Mouse (Mus musculus) adrenal gland, adult 2 months (tissue): ENCODE measurements around the gene Ndufa7. TPM values are rescaled to one million over a fixed set of nuclear protein-coding genes. Genes with fewer than 3 reads are reported as not detected.
"Not testable (repeated sequence)": the region's sequence is repeated elsewhere in the genome, so short reads cannot be mapped to it uniquely, and the experiment has no call there.

Source experiments
- DNase-seq: peaks from one replicate; pipeline ENCODE4 v3.0.0; 2021
- polyA plus RNA-seq: library from polyadenylated mRNA; depleted of rRNA; stranded (reverse); fragments of >200 nt; gene quantifications from 2 replicates; pipeline ENCODE4 v1.2.3, GENCODE M21; 2012
- total RNA-seq, 2 experiments: library from RNA; stranded (reverse); gene quantifications; 2 replicates each; pipeline ENCODE4 v1.2.3; 2021

Ndufa7 gene
- total and polyA plus RNA-seq, 3 experiments, result 507 to 556 (median 539) TPM

DNA sequence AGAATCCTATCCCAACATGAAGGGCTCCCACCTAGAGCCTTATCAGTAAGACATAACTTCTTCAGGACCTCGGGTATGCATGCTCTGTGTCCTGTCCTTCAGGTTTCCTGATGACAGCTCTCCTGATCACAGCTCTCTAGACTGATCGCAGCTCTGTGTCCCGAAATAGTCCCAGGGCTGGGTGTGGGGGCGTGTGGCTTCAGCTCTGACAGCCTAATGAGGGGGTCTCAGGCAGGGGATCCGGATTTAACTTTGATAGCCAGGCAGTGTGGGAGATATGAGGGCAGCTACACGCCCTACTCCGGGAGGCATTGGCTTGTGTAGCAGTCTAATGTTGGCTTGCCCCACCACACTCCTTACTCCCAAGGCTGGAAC, 13.2 kb upstream of the Ndufa7 start:
- peak; percentile 63 for DNase-seq

DNA sequence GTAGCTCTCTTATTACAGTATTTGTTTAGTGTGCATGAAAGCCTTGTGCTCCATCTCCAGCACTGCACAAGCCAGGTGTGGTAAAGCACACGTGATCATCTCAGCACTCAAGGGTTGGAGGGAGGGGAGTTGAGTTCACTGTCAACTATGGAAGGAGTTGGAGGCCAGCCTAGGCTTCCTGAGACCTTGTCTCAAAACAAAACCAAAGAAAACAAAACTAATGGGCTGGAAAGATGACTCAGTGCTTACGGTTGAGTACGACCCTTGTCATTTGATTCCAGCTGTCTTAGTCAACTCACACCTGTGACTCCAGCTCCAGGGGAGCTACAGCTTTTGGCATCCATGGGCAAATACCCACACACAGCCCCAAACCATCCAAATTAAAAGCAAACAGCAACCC, 11.9 kb upstream of the Ndufa7 start:
- peak; percentile 39 for DNase-seq

DNA sequence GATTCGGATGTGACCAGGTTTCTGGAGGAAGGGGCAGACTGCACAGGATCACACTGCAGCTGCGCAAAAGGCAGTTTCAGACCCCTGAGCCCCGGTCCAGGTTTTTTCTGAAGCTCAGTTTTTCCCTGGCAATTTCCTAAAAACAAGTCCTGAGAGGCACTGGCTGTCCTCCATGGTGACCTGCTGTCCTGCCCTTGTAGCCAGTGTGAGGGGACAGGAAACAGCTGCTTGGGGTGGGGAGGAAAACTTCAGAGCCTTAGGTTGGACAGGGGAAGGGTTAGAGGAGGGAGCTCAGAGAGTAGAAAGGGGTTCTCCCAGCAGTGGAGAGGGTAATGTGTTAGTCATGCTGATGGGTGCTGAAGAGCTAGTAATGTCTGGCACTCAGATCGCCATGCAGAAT, 11.4 kb upstream of the Ndufa7 start:
- peak; percentile 65 for DNase-seq

DNA sequence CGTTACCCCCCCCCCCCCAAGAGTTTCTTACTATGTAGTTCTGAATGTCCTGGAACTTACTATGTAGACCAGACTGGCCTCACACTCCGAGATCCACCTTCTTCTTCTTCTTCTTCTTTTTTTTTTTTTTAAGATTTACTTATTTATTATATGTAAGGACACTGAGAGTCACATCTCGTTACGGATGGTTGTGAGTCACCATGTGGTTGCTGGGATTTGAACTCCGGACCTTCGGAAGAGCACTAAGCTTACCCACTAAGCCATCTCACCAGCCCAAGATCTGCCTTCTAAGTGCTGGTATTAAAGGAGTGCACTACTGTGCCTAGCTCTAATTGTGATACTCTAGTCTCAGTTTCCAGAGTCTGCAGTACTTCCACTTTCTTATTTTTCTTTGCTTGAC, 9.0 kb upstream of the Ndufa7 start:
- DNase-seq, result no peak

DNA sequence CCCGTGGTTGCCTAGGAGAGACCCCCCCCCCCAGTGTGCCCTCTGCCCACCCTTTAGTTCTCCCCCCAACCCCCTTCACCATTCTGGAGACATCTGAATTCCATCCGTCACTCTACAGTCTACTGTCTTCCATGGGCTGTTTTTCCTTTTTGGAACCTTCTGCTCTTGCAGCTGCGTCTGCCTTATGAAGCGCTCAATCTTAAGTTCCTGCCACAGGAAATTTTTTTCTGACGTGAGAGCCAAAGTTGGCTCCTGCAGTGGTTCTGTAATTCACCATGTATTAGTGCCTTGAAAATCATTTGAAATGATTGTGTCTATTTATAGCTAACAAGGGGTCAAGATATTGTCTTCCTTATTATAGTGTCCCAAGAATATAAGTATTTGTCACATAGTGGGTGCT, 7.8 kb upstream of the Ndufa7 start:
- no peak for DNase-seq

DNA sequence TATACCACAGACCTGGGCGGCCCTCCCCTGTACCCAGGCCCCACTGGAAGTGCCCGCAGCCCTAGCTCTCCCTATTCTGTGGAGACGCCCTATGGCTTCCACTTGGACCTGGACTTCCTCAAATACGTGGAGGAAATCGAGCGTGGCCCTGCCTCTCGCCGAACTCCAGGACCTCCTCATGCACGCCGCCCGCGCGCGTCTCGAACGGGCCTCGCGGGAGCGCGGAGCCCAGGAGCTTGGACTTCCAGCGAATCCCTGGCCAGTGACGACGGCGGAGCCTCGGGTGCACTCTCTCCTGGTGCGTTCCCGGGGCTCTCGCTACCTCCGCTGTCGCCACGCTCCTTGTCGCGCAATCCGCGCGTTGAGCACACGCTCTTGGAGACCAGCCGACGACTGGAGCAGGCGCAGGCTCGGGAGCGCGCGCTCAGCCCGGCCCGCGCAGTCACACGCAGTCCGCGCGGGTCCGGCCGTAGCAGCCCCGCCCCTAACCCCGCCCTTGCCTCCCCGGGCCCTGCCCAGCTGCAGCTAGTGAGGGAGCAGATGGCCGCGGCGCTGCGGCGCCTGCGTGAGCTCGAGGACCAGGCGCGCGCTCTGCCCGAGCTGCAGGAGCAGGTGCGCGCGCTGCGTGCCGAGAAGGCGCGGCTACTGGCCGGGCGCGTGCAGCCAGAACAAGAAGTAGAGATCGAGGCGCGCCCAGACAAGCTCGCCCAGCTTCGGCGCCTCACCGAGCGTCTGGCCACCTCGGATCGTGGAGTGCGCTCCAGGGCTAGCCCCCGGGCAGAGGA, 7.0 kb upstream of the Ndufa7 start:
- peak; percentile 95 for DNase-seq

- DNase-seq, result no peak
Observed at GRCm38 (mm10) chr17:33817969-33818643, 6.3 kb upstream of the Ndufa7 start.

DNA sequence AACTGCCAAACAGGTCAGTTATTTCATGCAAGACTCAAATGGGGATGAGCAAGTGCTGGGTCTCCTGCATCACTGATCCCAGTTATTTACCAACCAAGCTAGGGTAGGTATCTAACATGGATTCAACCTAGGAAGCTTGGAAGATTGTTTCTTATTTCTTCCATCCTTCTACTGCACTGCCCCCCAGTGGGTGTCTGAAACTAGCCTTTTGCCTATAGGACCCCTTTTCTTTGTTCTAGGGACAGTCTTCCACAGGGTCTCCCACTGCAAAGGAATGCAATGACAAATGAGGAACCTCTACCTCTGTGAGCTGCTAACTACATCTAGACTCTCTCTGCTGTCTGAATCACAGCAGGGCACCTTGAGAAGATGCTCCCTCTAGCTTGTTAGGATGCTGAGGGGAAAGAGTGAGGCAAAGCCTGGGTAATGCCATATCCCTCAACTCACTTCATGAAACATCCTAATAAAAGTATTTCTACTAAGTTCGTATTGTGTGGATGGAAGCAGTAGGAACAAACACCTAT, 1.9 kb upstream of the Ndufa7 start:
- no peak for DNase-seq

- DNase-seq, result peak; percentile 21
Observed at GRCm38 (mm10) chr17:33823171-33823570, 1.2 kb upstream of the Ndufa7 start.

DNA sequence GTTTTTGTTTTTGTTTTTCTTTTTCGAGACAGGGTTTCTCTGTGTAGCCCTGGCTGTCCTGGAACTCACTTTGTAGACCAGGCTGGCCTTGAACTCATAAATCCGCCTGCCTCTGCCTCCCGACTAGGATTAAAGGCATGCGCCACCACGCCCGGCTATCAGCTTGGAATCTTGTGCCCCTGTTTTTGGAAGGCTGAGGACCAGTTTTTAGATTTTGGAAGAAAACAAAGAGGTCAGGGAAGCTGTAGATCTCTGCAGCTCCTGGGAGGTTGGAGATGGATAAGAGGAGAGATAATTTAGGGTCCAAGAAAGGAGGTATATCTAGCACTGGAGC, 592 bp downstream of the Ndufa7 start:
- DNase-seq, result peak; percentile 33

- no peak for DNase-seq
Observed at GRCm38 (mm10) chr17:33825462-33825861, 1.1 kb downstream of the Ndufa7 start.

- DNase-seq, result peak; percentile 72
Observed at GRCm38 (mm10) chr17:33826850-33827249, 2.5 kb downstream of the Ndufa7 start.

DNA sequence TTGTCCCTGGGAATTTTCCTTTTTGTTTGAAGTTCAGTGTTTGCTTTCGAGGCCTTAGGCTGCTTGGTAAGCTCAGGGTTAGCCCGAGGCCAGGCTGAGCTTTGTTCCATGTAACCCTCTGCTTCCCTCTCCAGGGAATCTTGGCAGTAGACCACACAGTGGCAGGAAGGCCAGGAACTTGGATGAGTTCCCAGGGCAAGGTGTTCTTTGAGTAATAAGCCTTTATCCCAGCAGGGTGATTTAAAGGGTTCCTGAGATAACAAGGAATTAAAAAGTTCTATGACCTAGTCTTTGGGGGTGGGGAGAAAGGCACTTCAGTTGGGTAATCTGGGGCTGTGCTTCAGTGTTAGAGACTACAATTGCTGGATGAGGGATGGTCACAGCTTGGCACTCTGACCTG, 4.5 kb downstream of the Ndufa7 start:
- DNase-seq, result peak; percentile 89

DNA sequence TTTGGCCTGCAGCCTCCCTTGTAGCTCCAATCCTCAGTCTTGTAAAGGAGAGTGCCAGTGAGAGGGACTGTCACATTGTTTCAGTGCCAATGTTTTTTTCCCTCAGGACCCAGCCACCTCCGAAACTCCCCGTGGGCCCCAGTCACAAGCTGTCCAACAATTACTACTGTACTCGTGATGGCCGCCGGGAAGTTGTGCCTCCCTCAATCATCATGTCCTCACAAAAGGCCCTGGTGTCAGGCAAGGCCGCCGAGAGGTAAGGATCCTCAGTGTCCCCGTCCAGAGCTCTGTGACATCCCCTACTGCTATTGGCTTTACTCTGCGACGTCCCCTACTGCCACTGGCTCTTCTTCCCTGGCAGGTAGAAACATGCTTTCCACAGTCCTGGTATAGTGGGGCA, 5.2 kb downstream of the Ndufa7 start:
- no peak for DNase-seq

GRCm38 (mm10) chr17:33842966-33843795, 18.8 kb downstream of the Ndufa7 start, which contains the start of gene Cd320:
Gene Cd320 (plus strand): TSS chr17:33843091.
- DNase-seq, result peak; percentile 96

GRCm38 (mm10) chr17:33844196-33844595, 19.8 kb downstream of the Ndufa7 start:
- DNase-seq, result no peak

- no peak for DNase-seq
Observed at GRCm38 (mm10) chr17:33848139-33848538, 23.8 kb downstream of the Ndufa7 start.

GRCm38 (mm10) chr17:33851331-33851730, 27.0 kb downstream of the Ndufa7 start:
- no peak for DNase-seq

- no peak for DNase-seq
Observed at GRCm38 (mm10) chr17:33857816-33858215, 33.4 kb downstream of the Ndufa7 start.

GRCm38 (mm10) chr17:33865330-33866030, 41.1 kb downstream of the Ndufa7 start:
- DNase-seq, result peak; percentile 59

DNA sequence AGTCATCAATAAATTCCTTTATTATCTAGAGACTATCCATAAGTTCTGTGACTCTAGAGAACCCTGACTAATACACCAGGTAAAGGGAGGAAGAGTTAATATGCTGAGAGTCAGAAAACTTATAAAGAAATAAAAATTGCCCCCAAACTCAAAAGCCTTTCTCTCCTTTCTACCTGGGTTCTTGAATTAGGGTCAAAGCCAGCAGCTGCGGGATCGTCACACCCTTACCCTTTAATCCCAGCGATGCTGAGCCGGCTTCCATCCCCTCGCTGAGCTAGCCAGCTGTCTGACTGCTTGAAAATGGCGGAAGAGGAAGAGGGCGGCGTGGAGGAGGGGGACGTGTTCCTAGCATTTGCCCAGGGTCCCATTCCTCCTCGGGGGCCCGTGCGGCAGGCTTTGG, 49.2 kb downstream of the Ndufa7 start, which contains the start of gene Gm7029:
Gene Gm7029 (plus strand): TSS at position 301 of the 400 bp plus-strand sequence.
- DNase-seq, result not testable (repeated sequence)

DNA sequence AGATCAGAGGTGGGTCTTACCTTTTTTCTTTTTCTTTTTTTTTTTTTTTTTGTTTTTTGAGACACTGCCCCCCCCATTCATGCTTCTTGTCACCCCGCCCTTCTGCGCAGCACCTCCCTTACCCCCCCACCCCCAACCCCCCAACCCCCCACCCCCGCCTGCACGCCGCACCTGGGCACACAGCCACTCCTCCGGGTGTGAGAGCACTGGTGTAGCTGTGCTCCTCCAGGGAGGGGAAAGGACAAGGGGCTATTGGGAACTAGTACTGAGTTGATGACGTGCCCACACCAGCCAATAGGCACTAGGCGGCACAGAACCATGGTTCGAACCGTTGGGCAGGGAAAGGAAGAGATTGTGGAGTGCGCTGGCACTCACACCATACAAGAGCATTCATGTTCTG, 50.0 kb downstream of the Ndufa7 start:
- DNase-seq, result no peak
